Mouse (Mus musculus) heart, adult 2 months (tissue): ENCODE data around the gene Prn.

Source experiments
- CTCF ChIP-seq: fragments of 200-600 bp; IDR thresholded peaks from 2 replicates; pipeline ENCODE4 v1.8.1; 2022; ENCODE audit warnings: antibody characterized with exemption, mild to moderate bottlenecking, moderate library complexity
- POLR2A ChIP-seq: fragments of 200-500 bp; IDR thresholded peaks from 2 replicates; pipeline ENCODE4 v1.6.1; 2011; ENCODE audit warnings: mild to moderate bottlenecking, low read depth, low read length, control low read depth; ENCODE audit not compliant: insufficient read depth

DNA sequence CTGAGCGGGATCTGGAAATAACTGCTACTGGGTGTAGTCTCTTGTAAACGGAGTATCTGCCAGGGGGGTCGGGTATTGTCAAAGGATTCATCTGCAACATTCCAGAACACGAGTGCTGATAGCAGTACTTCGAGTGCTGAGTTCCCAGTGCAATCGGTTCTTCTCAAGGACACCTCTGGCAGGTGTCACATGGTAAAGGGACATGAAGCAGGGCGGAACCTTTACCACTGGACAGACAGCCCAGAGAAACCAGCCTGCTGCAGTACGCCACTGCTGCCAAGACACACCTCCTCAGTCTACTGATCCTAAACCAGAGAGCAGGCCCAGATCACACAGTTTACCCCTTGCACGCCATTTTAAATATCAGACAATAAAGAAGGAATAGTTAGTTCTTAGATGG, 45.1 kb downstream of the Prn start:
- no peak for TF ChIP-seq CTCF
- TF ChIP-seq POLR2A, result no peak
